Mouse (Mus musculus) hindbrain, embryonic 10.5 days (tissue): ENCODE results near the gene Matk. TPM values are rescaled to one million over a fixed set of nuclear protein-coding genes. Genes with fewer than 3 reads are reported as not detected.
A peak's percentile ranks its signal among the peaks of the same experiment; 100 is the strongest.

Experiments used
- DNase-seq: peaks from one replicate; pipeline ENCODE4 v3.0.0-alpha.2; 2017; ENCODE audit warnings: low spot score
- H3K27ac ChIP-seq: fragments of 300-500 bp; sonication (generic); 2 replicates; pipeline ENCODE4 v1.5.1; 2016; ENCODE audit warnings: mild to moderate bottlenecking, moderate library complexity
- H3K27me3 ChIP-seq: fragments of 300-500 bp; sonication (generic); 2 replicates; pipeline ENCODE4 v1.6.1; 2016; ENCODE audit warnings: mild to moderate bottlenecking; ENCODE audit not compliant: poor library complexity, insufficient read depth, severe bottlenecking
- H3K36me3 ChIP-seq: fragments of 300-500 bp; sonication (generic); 2 replicates; pipeline ENCODE4 v1.6.1; 2016; ENCODE audit warnings: mild to moderate bottlenecking, moderate library complexity
- H3K4me1 ChIP-seq: fragments of 300-500 bp; sonication (generic); replicated peaks from 2 replicates; pipeline ENCODE4 v1.6.1; 2016; ENCODE audit warnings: mild to moderate bottlenecking
- H3K4me3 ChIP-seq: fragments of 300-500 bp; sonication (generic); 2 replicates; pipeline ENCODE4 v1.5.1; 2016; ENCODE audit warnings: mild to moderate bottlenecking, moderate library complexity
- H3K9me3 ChIP-seq: fragments of 300-500 bp; sonication (generic); 2 replicates; pipeline ENCODE4 v1.6.1; 2016; ENCODE audit warnings: mild to moderate bottlenecking, moderate library complexity
- WGBS: fragments of 180-500 bp; shearing (Covaris S2); methylation state at CpG from one replicate; pipeline ENCODE4 v1.1.7; 2016; 5-methylcytosine and 5-hydroxymethylcytosine counted together
- polyA plus RNA-seq: library from polyadenylated mRNA; unstranded; fragments of >200 nt; fragmentation: Nextera tagmentation; extraction: Ambion mirVana; gene quantifications from 2 replicates; pipeline ENCODE4 v1.2.1, GENCODE M21; 2016

The Matk gene
- polyA plus RNA-seq, 1 experiment from 2014 or later = 3.9 TPM

DNA sequence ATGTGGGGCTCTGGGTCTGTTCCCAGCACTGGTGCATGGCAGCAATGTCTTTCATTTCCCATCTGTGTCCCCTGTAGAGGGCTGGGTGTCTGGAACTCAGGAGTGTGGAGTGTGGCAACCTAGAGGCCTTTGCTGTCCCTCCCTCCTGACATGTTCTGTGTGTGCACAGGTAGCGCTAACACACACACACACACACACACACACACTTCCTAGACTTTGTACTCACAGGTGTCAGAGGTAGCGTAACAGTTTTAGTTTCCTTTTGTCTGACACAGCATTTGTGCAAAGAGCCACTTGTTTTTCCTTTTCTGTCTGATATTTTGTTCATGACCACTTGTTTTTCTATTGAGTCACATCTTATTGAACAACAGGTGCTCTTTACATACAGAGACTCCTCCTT lies 4.9 kb upstream of the Matk start:
- Histone ChIP-seq H3K27ac (no peak overlapping the region), H3K36me3 (no peaks in the 10 kb centered on the region), H3K27me3 (peaks cover 100% of the 10 kb centered on the region), H3K9me3 (no peaks in the 10 kb centered on the region), H3K4me3 (no peak overlapping the region), H3K4me1 (peaks cover 54% of the 10 kb centered on the region)
- 90% methylated on average over 2 of the region's 2 CpGs for WGBS
- DNase-seq = no peak

- no peak for DNase-seq
- Histone ChIP-seq H3K9me3 (no peaks in the 10 kb centered on the region), H3K36me3 (no peaks in the 10 kb centered on the region), H3K4me1 (peaks cover 57% of the 10 kb centered on the region), H3K4me3 (no peak overlapping the region), H3K27ac (no peak overlapping the region), H3K27me3 (peaks cover 100% of the 10 kb centered on the region)
- 84% methylated on average over 8 of the region's 8 CpGs for WGBS
Measured at GRCm38 (mm10) chr10:81249442-81249841, 3.3 kb upstream of the Matk start.

DNA sequence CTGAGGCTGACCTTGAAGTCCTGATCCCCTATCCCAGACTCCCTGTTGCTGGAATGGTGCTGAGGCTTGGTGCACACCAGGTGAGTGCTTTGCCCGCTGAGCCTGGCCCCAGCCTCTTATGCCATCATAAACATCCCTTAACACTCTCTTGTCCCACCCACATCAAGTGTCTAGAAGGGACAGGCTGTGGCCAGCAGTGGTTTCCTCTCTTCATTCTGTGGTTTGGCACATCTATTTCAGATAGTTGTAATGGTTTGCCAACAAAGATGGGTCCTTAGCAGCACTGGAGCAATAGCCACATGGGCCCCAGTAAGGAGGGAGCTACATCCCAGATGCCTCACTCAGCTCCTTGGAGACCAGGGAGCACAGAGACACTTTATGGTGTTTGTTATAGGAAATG lies 2.2 kb downstream of the Matk start:
- Histone ChIP-seq H3K27me3 (peaks cover 100% of the 10 kb centered on the region), H3K4me3 (no peak overlapping the region), H3K4me1 (peaks cover 56% of the 10 kb centered on the region), H3K36me3 (no peaks in the 10 kb centered on the region), H3K27ac (no peak overlapping the region), H3K9me3 (no peaks in the 10 kb centered on the region)
- no peak for DNase-seq
- 66% methylated on average over 1 of the region's 1 CpGs for WGBS

- Histone ChIP-seq H3K9me3 (peaks cover 6% of the 10 kb centered on the region; the same call in 1 of the 2 replicates), H3K4me1 (peaks cover 48% of the 10 kb centered on the region), H3K36me3 (peaks cover 20% of the 10 kb centered on the region), H3K27ac (peak overlapping the region; percentile 64), H3K4me3 (peak overlapping the region; percentile 58), H3K27me3 (peaks cover 89% of the 10 kb centered on the region)
- WGBS = 1% methylated on average over 62 of the region's 62 CpGs
- peak; percentile 45 for DNase-seq
Measured at GRCm38 (mm10) chr10:81257158-81258039, 4.7 kb downstream of the Matk start.

DNA sequence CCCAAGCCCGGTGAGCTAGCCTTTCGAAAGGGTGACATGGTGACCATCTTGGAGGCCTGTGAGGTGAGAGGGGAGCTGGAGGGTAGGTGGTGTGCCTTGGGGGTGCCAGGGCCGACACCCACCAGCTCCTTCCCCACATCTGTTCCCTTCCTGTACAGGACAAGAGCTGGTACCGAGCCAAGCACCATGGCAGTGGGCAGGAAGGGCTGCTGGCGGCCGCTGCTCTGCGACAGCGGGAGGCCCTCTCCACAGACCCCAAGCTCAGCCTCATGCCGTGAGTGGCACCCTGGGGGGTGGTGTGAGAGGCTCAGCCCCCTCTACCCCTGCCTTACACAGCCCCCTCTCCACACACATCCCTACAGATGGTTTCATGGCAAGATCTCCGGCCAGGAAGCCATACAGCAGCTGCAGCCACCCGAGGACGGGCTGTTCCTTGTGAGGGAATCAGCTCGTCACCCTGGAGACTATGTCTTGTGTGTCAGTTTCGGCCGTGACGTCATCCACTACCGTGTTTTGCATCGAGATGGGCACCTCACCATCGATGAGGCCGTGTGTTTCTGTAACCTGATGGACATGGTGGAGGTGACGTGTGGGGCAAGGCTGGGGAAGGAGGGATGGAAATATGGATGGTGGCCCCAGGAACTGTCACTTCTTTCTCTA lies 6.6 kb downstream of the Matk start:
- Histone ChIP-seq H3K36me3 (peaks cover 40% of the 10 kb centered on the region), H3K27me3 (peaks cover 70% of the 10 kb centered on the region), H3K9me3 (peaks cover 6% of the 10 kb centered on the region; the same call in 1 of the 2 replicates), H3K4me1 (peaks cover 36% of the 10 kb centered on the region), H3K4me3 (no peak overlapping the region), H3K27ac (0 out of 2 replicates have a peak overlapping the region, but pooled peaks have one; percentile 14)
- DNase-seq = no peak
- 50% methylated on average over 21 of the region's 21 CpGs for WGBS

DNA sequence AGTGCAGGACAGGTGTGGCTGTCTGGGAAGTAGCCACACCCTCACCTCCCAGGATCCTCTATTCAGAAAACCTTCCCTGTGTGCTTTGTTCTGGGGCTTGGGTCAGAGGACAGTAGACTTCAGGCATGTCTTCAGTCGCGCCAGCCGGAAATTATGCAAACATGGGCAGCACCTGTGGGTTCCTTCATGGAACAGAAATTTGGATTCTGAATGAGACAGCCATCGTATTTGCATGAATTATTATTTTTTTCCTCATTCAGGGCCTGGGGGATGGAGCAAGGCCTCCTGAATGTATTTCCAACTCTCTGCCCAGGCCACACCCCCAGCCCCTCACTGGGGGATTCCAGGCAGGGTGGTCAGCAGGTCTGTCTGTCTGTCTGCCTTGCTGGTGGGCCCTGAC lies 8.3 kb downstream of the Matk start:
- peaks cover 54% of the 10 kb centered on the region for H3K36me3 ChIP-seq
- H3K27me3 ChIP-seq = peaks cover 53% of the 10 kb centered on the region
- WGBS = 90% methylated on average over 4 of the region's 4 CpGs
- peaks cover 46% of the 10 kb centered on the region for H3K4me1 ChIP-seq
- H3K9me3 ChIP-seq = peaks cover 6% of the 10 kb centered on the region; the same call in 1 of the 2 replicates
- DNase-seq = no peak
- no peak overlapping the region for H3K27ac ChIP-seq
- H3K4me3 ChIP-seq = no peak overlapping the region

DNA sequence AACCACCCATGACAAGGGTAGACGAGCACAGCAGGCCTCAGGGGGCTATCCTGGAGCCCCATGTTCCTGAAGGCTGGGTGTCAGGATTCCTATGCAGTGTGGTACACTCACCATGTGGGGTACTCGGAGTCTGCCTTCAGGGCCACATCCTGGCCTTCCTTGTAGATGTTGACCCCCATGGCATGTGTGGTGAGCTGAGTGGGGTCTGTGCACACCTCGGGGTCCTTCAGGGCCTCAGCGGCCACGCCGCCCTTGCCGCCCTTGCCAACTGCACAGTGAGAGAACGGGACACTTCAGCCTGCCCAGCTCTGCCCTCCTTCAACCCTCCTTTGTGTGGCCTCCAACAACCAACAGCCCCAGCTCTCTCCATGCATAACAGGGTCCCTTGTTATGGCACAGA lies 12.8 kb downstream of the Matk start:
- peaks cover 8% of the 10 kb centered on the region for H3K27me3 ChIP-seq
- peak overlapping the region; percentile 80 for H3K4me3 ChIP-seq
- DNase-seq = no peak
- H3K4me1 ChIP-seq = peaks cover 37% of the 10 kb centered on the region
- WGBS = 96% methylated on average over 8 of the region's 8 CpGs
- H3K36me3 ChIP-seq = peaks cover 61% of the 10 kb centered on the region
- peak overlapping the region; percentile 99; the same call in 1 of the 2 replicates for H3K27ac ChIP-seq
- H3K9me3 ChIP-seq = peaks cover 3% of the 10 kb centered on the region; the same call in 1 of the 2 replicates

DNA sequence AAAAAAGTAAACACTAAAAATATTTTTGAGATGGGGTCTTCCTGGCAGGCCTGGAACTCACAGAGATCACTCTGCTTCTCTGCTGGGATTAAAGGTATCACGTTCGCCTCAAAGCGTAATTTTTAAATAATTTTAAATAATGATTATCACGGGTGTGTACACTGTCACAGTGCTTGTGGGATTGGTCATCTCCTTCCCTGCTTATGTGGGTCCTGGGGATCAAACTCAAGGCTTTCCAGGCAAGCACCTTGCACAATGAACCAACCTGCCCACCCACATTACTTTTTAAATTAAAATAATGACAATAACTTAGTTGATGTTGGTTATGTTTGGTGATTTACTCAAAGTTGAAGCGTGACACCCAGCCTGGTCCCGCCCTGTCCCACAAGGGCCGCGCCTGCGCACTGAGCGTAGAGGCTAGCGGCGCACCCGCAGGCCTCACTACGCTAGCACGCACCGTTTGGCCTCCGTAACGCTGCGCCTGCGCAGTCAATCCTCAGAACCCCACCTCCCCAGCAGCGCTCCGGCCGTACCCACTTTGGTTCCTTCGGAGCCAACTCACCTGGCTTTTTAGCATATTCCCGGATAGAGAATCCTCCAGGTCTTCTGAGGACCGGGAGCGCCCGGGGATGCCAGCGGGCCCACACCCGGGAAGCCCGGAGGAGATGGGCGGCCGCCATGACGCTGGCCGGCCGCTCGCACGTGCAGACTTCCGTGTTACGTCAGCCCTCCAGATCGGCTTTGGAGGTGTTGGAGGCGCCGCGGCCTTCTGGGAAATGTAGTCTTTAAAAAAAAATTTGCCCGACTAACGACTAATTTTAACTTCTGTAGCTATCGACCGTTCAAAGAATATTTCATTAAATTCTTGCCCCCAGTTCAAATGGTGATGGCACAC lies 13.7 kb downstream of the Matk start, which contains the start of the genes Mrpl54 and Apba3:
Gene Mrpl54, minus strand, starts transcription at position 724 of the 895 bp plus-strand sequence.
Gene Apba3, plus strand, starts transcription at position 750 of the 895 bp plus-strand sequence.
- Histone ChIP-seq H3K4me3 (peak within 1 kb of the TSS; percentile 80), H3K4me1 (peaks cover 33% of the 10 kb centered on the region), H3K27me3 (no peaks in the 10 kb centered on the region), H3K36me3 (peaks cover 61% of the 10 kb centered on the region), H3K27ac (peak within 1 kb of the TSS; percentile 99), H3K9me3 (no peaks in the 10 kb centered on the region)
- DNase-seq = peak; percentile 96
- WGBS = under 1% methylated on average over 48 of the region's 48 CpGs

GRCm38 (mm10) chr10:81268056-81268455 lies 15.3 kb downstream of the Matk start:
- WGBS = 5% methylated on average over 23 of the region's 23 CpGs
- peak; percentile 79 for DNase-seq
- peak overlapping the region; percentile 80 for H3K4me3 ChIP-seq
- H3K27ac ChIP-seq = peak overlapping the region; percentile 89
- peaks cover 30% of the 10 kb centered on the region for H3K4me1 ChIP-seq
- H3K27me3 ChIP-seq = no peaks in the 10 kb centered on the region
- peaks cover 61% of the 10 kb centered on the region for H3K36me3 ChIP-seq
- H3K9me3 ChIP-seq = no peaks in the 10 kb centered on the region

- Histone ChIP-seq H3K9me3 (no peaks in the 10 kb centered on the region), H3K4me3 (peak overlapping the region; percentile 80), H3K4me1 (peaks cover 30% of the 10 kb centered on the region), H3K36me3 (peaks cover 61% of the 10 kb centered on the region), H3K27me3 (no peaks in the 10 kb centered on the region), H3K27ac (peak overlapping the region; percentile 89)
- DNase-seq = no peak
- 86% methylated on average over 16 of the region's 16 CpGs for WGBS
Measured at GRCm38 (mm10) chr10:81268643-81269412, 16.1 kb downstream of the Matk start.

GRCm38 (mm10) chr10:81272356-81272755 lies 19.6 kb downstream of the Matk start:
- no peak for DNase-seq
- H3K4me3 ChIP-seq = no peak overlapping the region
- no peak overlapping the region for H3K27ac ChIP-seq
- no peaks in the 10 kb centered on the region for H3K27me3 ChIP-seq
- 95% methylated on average over 21 of the region's 21 CpGs for whole genome bisulfite sequencing
- peaks cover 14% of the 10 kb centered on the region for H3K4me1 ChIP-seq
- peaks cover 59% of the 10 kb centered on the region for H3K36me3 ChIP-seq
- no peaks in the 10 kb centered on the region for H3K9me3 ChIP-seq
